Mouse (Mus musculus) limb, embryonic 11.5 days (tissue): Measurements from ENCODE around the gene Map2k6. TPM values are rescaled to one million over a fixed set of nuclear protein-coding genes. Genes with fewer than 3 reads are reported as not detected.
"Not testable (repeated sequence)": the region's sequence is repeated elsewhere in the genome, so short reads cannot be mapped to it uniquely, and the experiment has no call there.

ENCODE experiments used
- ATAC-seq: fragments of 200-750 bp; cut with Nextera tagmentation; 2 replicates; pipeline ENCODE4 v1.8.0; 2017; ENCODE audit warnings: low read depth; ENCODE audit not compliant: insufficient number of reproducible peaks, low FRiP score, low TSS enrichment
- DNase-seq: peaks from one replicate; pipeline ENCODE4 v3.0.0-alpha.2; 2015; ENCODE audit warnings: low spot score
- H3K27ac ChIP-seq: fragments of 300-500 bp; sonication (generic); replicated peaks from 2 replicates; pipeline ENCODE4 v1.5.1; 2014; ENCODE audit warnings: low read depth, mild to moderate bottlenecking, low read length
- H3K27me3 ChIP-seq: fragments of 300-500 bp; sonication (generic); 2 replicates; pipeline ENCODE4 v1.6.1; 2014; ENCODE audit warnings: mild to moderate bottlenecking, low read length, mixed read lengths; ENCODE audit not compliant: control insufficient read depth, insufficient read depth
- H3K36me3 ChIP-seq: fragments of 300-500 bp; sonication (generic); 2 replicates; pipeline ENCODE4 v1.6.1; 2014; ENCODE audit warnings: mild to moderate bottlenecking, low read length, moderate library complexity, mixed read lengths; ENCODE audit not compliant: control insufficient read depth, insufficient read depth
- H3K4me1 ChIP-seq: fragments of 300-500 bp; sonication (generic); 2 replicates; pipeline ENCODE4 v1.6.1; 2014; ENCODE audit warnings: low read length, mixed read lengths; ENCODE audit not compliant: control insufficient read depth, insufficient read depth
- H3K4me2 ChIP-seq: fragments of 300-500 bp; sonication (generic); 2 replicates; pipeline ENCODE4 v1.6.1; 2014; ENCODE audit warnings: low read depth, mild to moderate bottlenecking, moderate library complexity; ENCODE audit not compliant: severe bottlenecking
- H3K4me3 ChIP-seq: fragments of 300-500 bp; sonication (generic); 2 replicates; pipeline ENCODE4 v1.5.1; 2014; ENCODE audit warnings: low read depth, low read length
- H3K9ac ChIP-seq: fragments of 300-500 bp; sonication (generic); 2 replicates; pipeline ENCODE4 v1.6.1; 2014; ENCODE audit warnings: mild to moderate bottlenecking, low read length
- H3K9me3 ChIP-seq: fragments of 300-500 bp; sonication (generic); 2 replicates; pipeline ENCODE4 v1.6.1; 2016; ENCODE audit warnings: low read length; ENCODE audit not compliant: control insufficient read depth
- WGBS: fragments of 180-500 bp; shearing (Covaris S2); extraction: QIAGEN DNeasy Blood & Tissue Kit; methylation state at CpG from one replicate; pipeline ENCODE4 v1.1.7; 2014; 5-methylcytosine and 5-hydroxymethylcytosine counted together
- polyA plus RNA-seq: library from polyadenylated mRNA; unstranded; fragments of >200 nt; fragmentation: Nextera tagmentation; extraction: Ambion mirVana; gene quantifications from 2 replicates; pipeline ENCODE4 v1.2.1, GENCODE M21; 2014

Gene Map2k6
- polyA plus RNA-seq = 58.7 and 62.4 TPM in 2 replicates

- WGBS = 8% methylated on average over 20 of the region's 20 CpGs
Measured at GRCm38 (mm10) chr11:110398553-110399239, at the start of gene Map2k6. Map2k6 (plus strand) TSS chr11:110399122.

GRCm38 (mm10) chr11:110354261-110354660 is 44.7 kb upstream of the Map2k6 start:
- DNase-seq = no peak
- WGBS = 75% methylated on average over 9 of the region's 9 CpGs

More at GRCm38 (mm10) chr11:110398553-110399239, at the start of gene Map2k6:
- DNase-seq (peak; percentile 88), ATAC-seq (peak; percentile 88)
- H3K4me2 ChIP-seq = peak within 1 kb of the TSS; percentile 71
- no peaks in the 10 kb centered on the region for H3K9me3 ChIP-seq
- peaks cover 19% of the 10 kb centered on the region for H3K4me1 ChIP-seq
- no peak within 1 kb of the TSS for H3K27ac ChIP-seq
- H3K36me3 ChIP-seq = no peaks in the 10 kb centered on the region
- H3K27me3 ChIP-seq = no peaks in the 10 kb centered on the region
- peak within 1 kb of the TSS; percentile 62 for H3K9ac ChIP-seq
- peak within 1 kb of the TSS; percentile 50 for H3K4me3 ChIP-seq

GRCm38 (mm10) chr11:110355131-110355530 is 43.8 kb upstream of the Map2k6 start:
- H3K4me3 ChIP-seq, H3K4me1 ChIP-seq, H3K4me2 ChIP-seq, DNase-seq, H3K27ac ChIP-seq, H3K36me3 ChIP-seq, H3K27me3 ChIP-seq, ATAC-seq, H3K9ac ChIP-seq, H3K9me3 ChIP-seq: not testable (repeated sequence)
- WGBS = 86% methylated on average over 9 of the region's 9 CpGs

More at GRCm38 (mm10) chr11:110354261-110354660, 44.7 kb upstream of the Map2k6 start:
- H3K4me3 ChIP-seq = no peak overlapping the region
- H3K4me1 ChIP-seq = no peaks in the 10 kb centered on the region
- no peaks in the 10 kb centered on the region for H3K9me3 ChIP-seq
- no peak overlapping the region for H3K9ac ChIP-seq
- H3K27ac ChIP-seq = no peak overlapping the region
- no peaks in the 10 kb centered on the region for H3K36me3 ChIP-seq
- H3K4me2 ChIP-seq = no peak overlapping the region
- no peaks in the 10 kb centered on the region for H3K27me3 ChIP-seq
- no peak for ATAC-seq

- H3K9ac ChIP-seq = no peak overlapping the region
- no peaks in the 10 kb centered on the region for H3K4me1 ChIP-seq
- no peaks in the 10 kb centered on the region for H3K9me3 ChIP-seq
- no peaks in the 10 kb centered on the region for H3K36me3 ChIP-seq
- 67% methylated on average over 16 of the region's 16 CpGs for WGBS
- no peaks in the 10 kb centered on the region for H3K27me3 ChIP-seq
- no peak overlapping the region for H3K27ac ChIP-seq
- no peak overlapping the region for H3K4me3 ChIP-seq
- no peak overlapping the region for H3K4me2 ChIP-seq
- DNase-seq (peak; percentile 52), ATAC-seq (no peak)
Measured at GRCm38 (mm10) chr11:110357756-110358551, 41.0 kb upstream of the Map2k6 start.

- Histone ChIP-seq H3K4me3 (no peak overlapping the region), H3K27me3 (no peaks in the 10 kb centered on the region), H3K9ac (no peak overlapping the region), H3K4me1 (peaks cover 5% of the 10 kb centered on the region), H3K4me2 (no peak overlapping the region), H3K9me3 (no peaks in the 10 kb centered on the region), H3K36me3 (no peaks in the 10 kb centered on the region), H3K27ac (no peak overlapping the region)
- DNase-seq (peak; percentile 75), ATAC-seq (no peak)
- 68% methylated on average over 3 of the region's 3 CpGs for WGBS
Measured at GRCm38 (mm10) chr11:110365016-110365415, 33.9 kb upstream of the Map2k6 start.

GRCm38 (mm10) chr11:110366902-110367301 is 32.0 kb upstream of the Map2k6 start:
- H3K9me3 ChIP-seq = no peaks in the 10 kb centered on the region
- H3K4me1 ChIP-seq = peaks cover 5% of the 10 kb centered on the region
- WGBS = 78% methylated on average over 3 of the region's 3 CpGs
- H3K9ac ChIP-seq = no peak overlapping the region
- H3K36me3 ChIP-seq = no peaks in the 10 kb centered on the region
- no peak for DNase-seq
- H3K4me2 ChIP-seq = no peak overlapping the region
- H3K27ac ChIP-seq = no peak overlapping the region
- no peaks in the 10 kb centered on the region for H3K27me3 ChIP-seq
- no peak overlapping the region for H3K4me3 ChIP-seq
- no peak for ATAC-seq

GRCm38 (mm10) chr11:110367638-110368037 is 31.3 kb upstream of the Map2k6 start:
- no peak for DNase-seq
- 94% methylated on average over 13 of the region's 13 CpGs for WGBS

GRCm38 (mm10) chr11:110369312-110370019 is 29.5 kb upstream of the Map2k6 start:
- no peaks in the 10 kb centered on the region for H3K9me3 ChIP-seq
- ATAC-seq (no peak), DNase-seq (peak; percentile 25)
- peak overlapping the region; percentile 16; the same call in 1 of the 2 replicates for H3K4me2 ChIP-seq
- no peak overlapping the region for H3K4me3 ChIP-seq
- H3K27ac ChIP-seq = no peak overlapping the region
- H3K27me3 ChIP-seq = no peaks in the 10 kb centered on the region
- H3K4me1 ChIP-seq = peaks cover 5% of the 10 kb centered on the region
- no peaks in the 10 kb centered on the region for H3K36me3 ChIP-seq
- 17% methylated on average over 15 of the region's 15 CpGs for WGBS
- H3K9ac ChIP-seq = no peak overlapping the region

More at GRCm38 (mm10) chr11:110367638-110368037, 31.3 kb upstream of the Map2k6 start:
- H3K9me3 ChIP-seq = no peaks in the 10 kb centered on the region
- no peaks in the 10 kb centered on the region for H3K27me3 ChIP-seq
- peaks cover 5% of the 10 kb centered on the region for H3K4me1 ChIP-seq
- H3K4me2 ChIP-seq = no peak overlapping the region
- no peaks in the 10 kb centered on the region for H3K36me3 ChIP-seq
- ATAC-seq = no peak
- H3K9ac ChIP-seq = no peak overlapping the region
- H3K4me3 ChIP-seq = no peak overlapping the region
- no peak overlapping the region for H3K27ac ChIP-seq
